Mouse (Mus musculus): ENCODE data around the gene Gm5431.
"Not testable (repeated sequence)": the region's sequence is repeated elsewhere in the genome, so short reads cannot be mapped to it uniquely, and the experiment has no call there.

The Gm5431 gene

GRCm38 (mm10) chr11:48902021-48902420 is at the start of gene Gm5431:
Gm5431 (minus strand) TSS chr11:48902214.
- DNase-seq (ENCODE audit: low spot score in 2 of 2) = no peak

- not testable (repeated sequence) for DNase-seq (ENCODE audit: low spot score in 2 of 2)
Observed at GRCm38 (mm10) chr11:48946090-48946489, 44.1 kb upstream of the Gm5431 start, which contains the start of gene Psme2b. Psme2b (minus strand) TSS chr11:48946190.

GRCm38 (mm10) chr11:48939286-48939685 is 37.3 kb upstream of the Gm5431 start:
- DNase-seq (ENCODE audit: low spot score in 2 of 2) = not testable (repeated sequence)

- not testable (repeated sequence) for DNase-seq (ENCODE audit: low spot score in 2 of 2)
Observed at GRCm38 (mm10) chr11:48935291-48935690, 33.3 kb upstream of the Gm5431 start.

GRCm38 (mm10) chr11:48933923-48934322 is 31.9 kb upstream of the Gm5431 start:
- not testable (repeated sequence) for DNase-seq (ENCODE audit: low spot score in 2 of 2)

- DNase-seq (ENCODE audit: low spot score in 2 of 2) = not testable (repeated sequence)
Observed at GRCm38 (mm10) chr11:48933422-48933821, 31.4 kb upstream of the Gm5431 start.

- not testable (repeated sequence) for DNase-seq (ENCODE audit: low spot score in 2 of 2)
Observed at GRCm38 (mm10) chr11:48928068-48928467, 26.1 kb upstream of the Gm5431 start.

GRCm38 (mm10) chr11:48926437-48926836 is 24.4 kb upstream of the Gm5431 start:
- DNase-seq (ENCODE audit: low spot score in 2 of 2) = not testable (repeated sequence)

- DNase-seq (ENCODE audit: low spot score in 2 of 2) = not testable (repeated sequence)
Observed at GRCm38 (mm10) chr11:48923818-48924217, 21.8 kb upstream of the Gm5431 start.

- no peak for DNase-seq (ENCODE audit: low spot score in 2 of 2)
Observed at GRCm38 (mm10) chr11:48918380-48918779, 16.4 kb upstream of the Gm5431 start.

GRCm38 (mm10) chr11:48913611-48914010 is 11.6 kb upstream of the Gm5431 start:
- no peak for DNase-seq (ENCODE audit: low spot score in 2 of 2)

- no peak for DNase-seq (ENCODE audit: low spot score in 2 of 2)
Observed at GRCm38 (mm10) chr11:48908459-48908858, 6.4 kb upstream of the Gm5431 start.

- not testable (repeated sequence) for DNase-seq (ENCODE audit: low spot score in 2 of 2)
Observed at GRCm38 (mm10) chr11:48901567-48901930, 465 bp downstream of the Gm5431 start.

- not testable (repeated sequence) for DNase-seq (ENCODE audit: low spot score in 2 of 2)
Observed at GRCm38 (mm10) chr11:48900654-48901566, 1.1 kb downstream of the Gm5431 start.

GRCm38 (mm10) chr11:48898812-48899431 is 3.1 kb downstream of the Gm5431 start:
- no peak for DNase-seq (ENCODE audit: low spot score in 2 of 2)

- no peak for DNase-seq (ENCODE audit: low spot score in 2 of 2)
Observed at GRCm38 (mm10) chr11:48876680-48877079, 25.3 kb downstream of the Gm5431 start.

- not testable (repeated sequence) for DNase-seq (ENCODE audit: low spot score in 2 of 2)
Observed at GRCm38 (mm10) chr11:48875343-48875837, 26.6 kb downstream of the Gm5431 start.

GRCm38 (mm10) chr11:48874465-48874864 is 27.5 kb downstream of the Gm5431 start:
- no peak for DNase-seq (ENCODE audit: low spot score in 2 of 2)

GRCm38 (mm10) chr11:48873591-48874290 is 28.3 kb downstream of the Gm5431 start:
- DNase-seq (ENCODE audit: low spot score in 2 of 2) = no peak

- DNase-seq (ENCODE audit: low spot score in 2 of 2) = no peak
Observed at GRCm38 (mm10) chr11:48872695-48873300, 29.2 kb downstream of the Gm5431 start.

- DNase-seq (ENCODE audit: low spot score in 2 of 2) = no peak
Observed at GRCm38 (mm10) chr11:48871817-48872541, 30.0 kb downstream of the Gm5431 start.

Measured in urinary bladder, postnatal 4 days (tissue).